Mouse (Mus musculus) erythroblast, embryonic 14.5 days (primary cell): ENCODE measurements around the gene Ide.

Experiments used
- GATA1 ChIP-seq: IDR thresholded peaks from 2 replicates; pipeline ENCODE4 v1.6.1; 2012; ENCODE audit warnings: low read length, inconsistent platforms, mixed read lengths
- TAL1 ChIP-seq: IDR thresholded peaks from 3 replicates; pipeline ENCODE4 v1.6.1; 2012; ENCODE audit warnings: low read length, inconsistent platforms, mixed read lengths

DNA sequence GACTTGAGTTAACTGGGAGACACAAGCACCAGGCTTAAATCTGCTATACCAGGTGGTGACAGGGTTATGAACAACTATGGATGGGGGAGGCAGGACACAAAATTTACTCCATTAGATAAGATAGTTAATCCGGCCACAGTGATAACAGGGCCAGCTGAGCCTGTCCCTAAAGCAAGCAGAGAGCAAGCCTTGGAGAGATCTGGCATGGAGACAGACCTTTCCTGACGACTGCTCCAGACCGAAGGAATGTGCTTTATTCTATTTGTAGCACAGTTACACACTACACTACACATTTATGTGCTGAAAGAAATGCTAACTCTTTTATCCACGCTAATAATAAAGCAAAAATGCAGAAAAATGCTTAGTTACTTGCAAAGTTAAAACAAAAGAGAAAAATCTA is 46.0 kb downstream of the Ide start:
- TF ChIP-seq GATA1 (no peak), TAL1 (no peak)
